Mouse (Mus musculus) intestine, postnatal 0 days (tissue): Measurements from ENCODE around the gene Slc39a5. TPM values are rescaled to one million over a fixed set of nuclear protein-coding genes. Genes with fewer than 3 reads are reported as not detected.
A peak's percentile ranks its signal among the peaks of the same experiment; 100 is the strongest.

Source experiments
- ATAC-seq: fragments of 200-750 bp; cut with Nextera tagmentation; 2 replicates; pipeline ENCODE4 v1.8.0; 2017; ENCODE audit warnings: mild to moderate bottlenecking, moderate TSS enrichment, moderate library complexity
- H3K27ac ChIP-seq: fragments of 300-500 bp; sonication (generic); 2 replicates; pipeline ENCODE4 v1.5.1; 2014; ENCODE audit warnings: mild to moderate bottlenecking, low read depth, low read length, moderate library complexity
- H3K27me3 ChIP-seq: fragments of 300-500 bp; sonication (generic); replicated peaks from 2 replicates; pipeline ENCODE4 v1.6.1; 2014; ENCODE audit warnings: low read length, mixed read lengths; ENCODE audit not compliant: control insufficient read depth, insufficient read depth
- H3K36me3 ChIP-seq: fragments of 300-500 bp; sonication (generic); 2 replicates; pipeline ENCODE4 v1.6.1; 2014; ENCODE audit warnings: mild to moderate bottlenecking, moderate library complexity; ENCODE audit not compliant: control insufficient read depth, insufficient read depth
- H3K4me1 ChIP-seq: fragments of 300-500 bp; sonication (generic); replicated peaks from 2 replicates; pipeline ENCODE4 v1.6.1; 2014; ENCODE audit warnings: antibody characterized with exemption, low read length, mixed read lengths; ENCODE audit not compliant: control insufficient read depth, insufficient read depth
- H3K4me2 ChIP-seq: fragments of 300-500 bp; sonication (generic); replicated peaks from 2 replicates; pipeline ENCODE4 v1.6.1; 2014; ENCODE audit warnings: low read depth, mild to moderate bottlenecking, moderate library complexity
- H3K4me3 ChIP-seq: fragments of 300-500 bp; sonication (generic); 2 replicates; pipeline ENCODE4 v1.5.1; 2014; ENCODE audit warnings: low read depth, low read length
- H3K9ac ChIP-seq: fragments of 300-500 bp; sonication (generic); 2 replicates; pipeline ENCODE4 v1.6.1; 2014; ENCODE audit warnings: mild to moderate bottlenecking, low read depth, low read length
- H3K9me3 ChIP-seq: fragments of 300-500 bp; sonication (generic); 2 replicates; pipeline ENCODE4 v1.6.1; 2016; ENCODE audit warnings: mixed run types; ENCODE audit not compliant: control insufficient read depth
- CTCF ChIP-seq: sonication (generic); IDR thresholded peaks from 2 replicates; pipeline ENCODE4 v1.5.1; 2016; ENCODE audit warnings: low read depth, mild to moderate bottlenecking, control low read depth, antibody characterized with exemption, moderate library complexity
- WGBS: fragments of 180-500 bp; shearing (Covaris S2); extraction: QIAGEN DNeasy Blood & Tissue Kit; methylation state at CpG from one replicate; pipeline ENCODE4 v1.1.7; 2014; 5-methylcytosine and 5-hydroxymethylcytosine counted together
- polyA plus RNA-seq: library from polyadenylated mRNA; unstranded; fragments of >200 nt; fragmentation: Nextera tagmentation; extraction: Ambion mirVana; gene quantifications from 2 replicates; pipeline ENCODE4 v1.2.1, GENCODE M21; 2015

Slc39a5 gene
- polyA plus RNA-seq = 109 and 114 TPM in 2 replicates

DNA sequence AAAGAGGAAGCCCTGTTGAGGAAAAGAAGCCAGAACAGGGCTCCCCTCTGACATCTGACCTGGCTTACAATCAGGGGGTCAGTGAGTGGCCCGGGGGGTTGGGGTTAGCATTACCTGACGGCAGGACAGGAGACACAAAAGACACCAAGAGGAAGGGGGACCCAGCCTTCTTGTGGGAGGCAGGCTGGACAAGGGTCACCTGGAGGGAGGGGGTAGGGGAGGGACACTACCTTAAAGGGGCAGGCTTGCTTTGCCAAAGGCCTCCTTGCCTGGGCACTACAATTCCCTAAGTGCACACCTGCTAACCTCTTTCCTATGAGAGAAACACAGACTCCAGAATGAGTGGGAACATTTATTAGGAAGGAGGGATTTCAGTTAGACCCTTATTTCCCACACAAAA lies at the start of gene Slc39a5:
Slc39a5 (minus strand) TSS at position 174 of the 400 bp plus-strand sequence.
- H3K4me3 ChIP-seq = peak within 1 kb of the TSS; percentile 44
- H3K36me3 ChIP-seq = peaks cover 11% of the 10 kb centered on the region; the same call in 1 of the 2 replicates
- H3K9ac ChIP-seq = peak within 1 kb of the TSS; percentile 40
- H3K9me3 ChIP-seq = no peaks in the 10 kb centered on the region
- H3K27ac ChIP-seq = peak within 1 kb of the TSS; percentile 54
- peak within 1 kb of the TSS; percentile 60 for H3K4me2 ChIP-seq
- 0 out of 2 replicates have a peak, but pooled peaks cover under 1% of the 10 kb centered on the region for H3K4me1 ChIP-seq
- no peak for TF ChIP-seq CTCF
- no peaks in the 10 kb centered on the region for H3K27me3 ChIP-seq
- 26% methylated on average over 2 of the region's 2 CpGs for WGBS
- peak; percentile 12; the same call in 1 of the 2 replicates for ATAC-seq

DNA sequence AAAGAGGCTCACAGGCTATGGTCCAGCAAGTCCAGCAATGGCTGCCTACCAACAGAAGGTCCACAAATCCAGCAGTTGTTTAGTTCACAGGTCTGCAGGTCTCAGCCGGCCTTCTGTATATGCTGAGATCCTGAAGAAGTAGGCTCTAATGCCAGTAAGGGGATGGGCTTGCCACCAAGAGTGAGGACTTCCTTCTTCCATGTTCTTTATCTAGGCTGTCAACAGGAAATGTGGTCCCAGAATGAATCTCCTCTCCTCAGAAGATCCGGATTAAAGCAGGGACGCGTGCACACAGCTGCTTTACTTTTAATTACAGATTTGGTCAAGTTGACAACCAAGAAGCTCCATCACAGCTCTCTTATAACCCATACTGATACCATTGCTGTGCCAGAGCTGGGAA lies 44.4 kb upstream of the Slc39a5 start:
- Histone ChIP-seq H3K27ac (no peak overlapping the region), H3K9me3 (no peaks in the 10 kb centered on the region), H3K9ac (no peak overlapping the region), H3K27me3 (no peaks in the 10 kb centered on the region), H3K4me1 (no peaks in the 10 kb centered on the region), H3K4me2 (no peak overlapping the region), H3K36me3 (peaks cover 13% of the 10 kb centered on the region), H3K4me3 (no peak overlapping the region)
- 79% methylated on average over 4 of the region's 4 CpGs for WGBS
- ATAC-seq = no peak
- no peak for TF ChIP-seq CTCF

- ATAC-seq = no peak
- H3K9ac ChIP-seq = no peak overlapping the region
- no peaks in the 10 kb centered on the region for H3K4me1 ChIP-seq
- TF ChIP-seq CTCF = no peak
- H3K27me3 ChIP-seq = no peaks in the 10 kb centered on the region
- WGBS = 72% methylated on average over 6 of the region's 6 CpGs
- no peak overlapping the region for H3K4me3 ChIP-seq
- no peak overlapping the region for H3K27ac ChIP-seq
- H3K36me3 ChIP-seq = peaks cover 22% of the 10 kb centered on the region
- no peaks in the 10 kb centered on the region for H3K9me3 ChIP-seq
- no peak overlapping the region for H3K4me2 ChIP-seq
Observed at GRCm38 (mm10) chr10:128444354-128444753, 43.3 kb upstream of the Slc39a5 start.

DNA sequence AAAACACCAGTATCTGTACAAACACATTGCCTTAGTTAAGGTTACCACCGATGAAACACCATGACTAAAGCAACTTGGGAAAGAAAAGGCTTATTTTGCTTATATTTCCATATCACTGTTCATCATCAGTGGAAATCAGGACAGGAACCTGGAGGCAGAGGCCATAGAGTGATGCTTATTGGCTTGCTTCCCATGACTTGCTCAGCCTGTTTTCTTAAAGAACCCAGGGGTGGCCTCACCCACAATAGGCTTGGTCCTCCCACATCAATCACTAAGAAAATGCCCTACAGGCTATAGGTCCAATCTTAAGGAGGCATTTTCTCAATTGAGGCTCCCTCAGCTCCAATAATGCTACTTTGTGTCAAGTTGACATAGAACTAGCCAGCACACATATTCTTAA lies 41.7 kb upstream of the Slc39a5 start:
- no peak for TF ChIP-seq CTCF
- no peak for ATAC-seq
- Histone ChIP-seq H3K4me3 (no peak overlapping the region), H3K9ac (no peak overlapping the region), H3K4me1 (no peaks in the 10 kb centered on the region), H3K9me3 (no peaks in the 10 kb centered on the region), H3K4me2 (no peak overlapping the region), H3K27me3 (no peaks in the 10 kb centered on the region), H3K27ac (no peak overlapping the region), H3K36me3 (peaks cover 36% of the 10 kb centered on the region)
- 77% methylated on average over 1 of the region's 1 CpGs for WGBS

- Histone ChIP-seq H3K36me3 (peaks cover 47% of the 10 kb centered on the region), H3K4me1 (no peaks in the 10 kb centered on the region), H3K27me3 (no peaks in the 10 kb centered on the region), H3K9me3 (no peaks in the 10 kb centered on the region), H3K27ac (no peak overlapping the region), H3K9ac (no peak overlapping the region), H3K4me3 (no peak overlapping the region), H3K4me2 (no peak overlapping the region)
- ATAC-seq = no peak
- TF ChIP-seq CTCF = no peak
- 89% methylated on average over 10 of the region's 10 CpGs for whole genome bisulfite sequencing
Observed at GRCm38 (mm10) chr10:128441324-128442119, 40.5 kb upstream of the Slc39a5 start.

DNA sequence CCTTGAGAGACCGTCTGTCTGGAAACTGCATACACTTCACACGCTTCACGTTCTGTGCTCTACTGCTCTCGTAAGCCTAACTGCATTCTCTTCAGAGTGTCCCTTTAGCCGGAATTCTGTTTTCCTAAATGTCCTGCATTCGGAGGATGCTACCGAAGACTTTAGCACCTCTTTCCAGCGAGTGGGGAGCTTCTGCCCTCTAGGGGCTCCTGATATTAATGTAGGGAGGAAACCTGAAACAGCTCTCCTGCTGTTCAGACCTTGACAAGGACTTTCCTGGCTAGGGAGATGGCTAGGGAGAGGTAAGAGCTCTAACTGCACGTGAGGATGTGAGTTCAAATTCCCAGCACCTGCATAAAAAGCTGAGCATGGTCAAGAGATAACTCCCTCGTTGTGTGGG lies 39.4 kb upstream of the Slc39a5 start:
- Histone ChIP-seq H3K27ac (no peak overlapping the region), H3K36me3 (peaks cover 58% of the 10 kb centered on the region), H3K4me2 (no peak overlapping the region), H3K9me3 (no peaks in the 10 kb centered on the region), H3K4me1 (no peaks in the 10 kb centered on the region), H3K4me3 (no peak overlapping the region), H3K9ac (no peak overlapping the region), H3K27me3 (no peaks in the 10 kb centered on the region)
- WGBS = 54% methylated on average over 10 of the region's 10 CpGs
- TF ChIP-seq CTCF = peak; percentile 82
- ATAC-seq = no peak
